Mouse (Mus musculus): ENCODE data around the gene Foxo3. TPM values are rescaled to one million over a fixed set of nuclear protein-coding genes. Genes with fewer than 3 reads are reported as not detected.

Foxo3 gene
- polyA plus RNA-seq, 1 experiment from 2014 or later = 4.4 TPM

- no peaks in the 10 kb centered on the region for H3K27me3 ChIP-seq (replicated peaks)
- 85% methylated on average over 2 of the region's 2 CpGs for WGBS
- H3K4me1 ChIP-seq = no peaks in the 10 kb centered on the region
- no peak for ATAC-seq (replicated peaks)
- no peak overlapping the region for H3K9ac ChIP-seq
- H3K36me3 ChIP-seq (replicated peaks) = no peaks in the 10 kb centered on the region
- H3K27ac ChIP-seq = no peak overlapping the region
- no peak overlapping the region for H3K4me3 ChIP-seq
- H3K4me2 ChIP-seq = no peak overlapping the region
- H3K9me3 ChIP-seq = no peaks in the 10 kb centered on the region
Observed at GRCm38 (mm10) chr10:42297109-42297508, 20.6 kb upstream of the Foxo3 start.

GRCm38 (mm10) chr10:42296559-42296958 lies 20.0 kb upstream of the Foxo3 start:
- Histone ChIP-seq H3K4me3 (no peak overlapping the region), H3K4me2 (no peak overlapping the region), H3K9me3 (no peaks in the 10 kb centered on the region), H3K9ac (no peak overlapping the region), H3K4me1 (no peaks in the 10 kb centered on the region), H3K27me3 (replicated peaks) (no peaks in the 10 kb centered on the region), H3K27ac (no peak overlapping the region), H3K36me3 (replicated peaks) (no peaks in the 10 kb centered on the region)
- no peak for ATAC-seq (replicated peaks)
- 59% methylated on average over 4 of the region's 4 CpGs for WGBS

- H3K4me2 ChIP-seq = no peak overlapping the region
- ATAC-seq (replicated peaks) = peak; percentile 60; the same call in 1 of the 2 replicates
- no peak overlapping the region for H3K4me3 ChIP-seq
- no peak overlapping the region for H3K27ac ChIP-seq
- WGBS = 4% methylated on average over 1 of the region's 1 CpGs
- H3K27me3 ChIP-seq (replicated peaks) = no peaks in the 10 kb centered on the region
- no peaks in the 10 kb centered on the region for H3K9me3 ChIP-seq
- H3K4me1 ChIP-seq = no peaks in the 10 kb centered on the region
- no peaks in the 10 kb centered on the region for H3K36me3 ChIP-seq (replicated peaks)
- H3K9ac ChIP-seq = no peak overlapping the region
Observed at GRCm38 (mm10) chr10:42295028-42295427, 18.5 kb upstream of the Foxo3 start.

- no peak for ATAC-seq (replicated peaks)
- Histone ChIP-seq H3K4me3 (no peak overlapping the region), H3K27ac (no peak overlapping the region), H3K9me3 (no peaks in the 10 kb centered on the region), H3K4me1 (no peaks in the 10 kb centered on the region), H3K27me3 (replicated peaks) (no peaks in the 10 kb centered on the region), H3K4me2 (no peak overlapping the region), H3K9ac (no peak overlapping the region), H3K36me3 (replicated peaks) (no peaks in the 10 kb centered on the region)
- WGBS = 64% methylated on average over 2 of the region's 2 CpGs
Observed at GRCm38 (mm10) chr10:42294392-42294791, 17.8 kb upstream of the Foxo3 start.

GRCm38 (mm10) chr10:42293877-42294276 lies 17.3 kb upstream of the Foxo3 start:
- H3K4me1 ChIP-seq = no peaks in the 10 kb centered on the region
- H3K4me2 ChIP-seq = no peak overlapping the region
- no peak for ATAC-seq (replicated peaks)
- no peaks in the 10 kb centered on the region for H3K9me3 ChIP-seq
- H3K27me3 ChIP-seq (replicated peaks) = no peaks in the 10 kb centered on the region
- WGBS = 74% methylated on average over 4 of the region's 4 CpGs
- no peaks in the 10 kb centered on the region for H3K36me3 ChIP-seq (replicated peaks)
- no peak overlapping the region for H3K4me3 ChIP-seq
- no peak overlapping the region for H3K9ac ChIP-seq
- H3K27ac ChIP-seq = no peak overlapping the region

- Histone ChIP-seq H3K4me1 (no peaks in the 10 kb centered on the region), H3K4me3 (no peak overlapping the region), H3K27me3 (replicated peaks) (no peaks in the 10 kb centered on the region), H3K27ac (no peak overlapping the region), H3K9me3 (no peaks in the 10 kb centered on the region), H3K9ac (no peak overlapping the region), H3K36me3 (replicated peaks) (no peaks in the 10 kb centered on the region), H3K4me2 (no peak overlapping the region)
- no peak for ATAC-seq (replicated peaks)
- 63% methylated on average over 5 of the region's 5 CpGs for WGBS
Observed at GRCm38 (mm10) chr10:42291360-42291759, 14.8 kb upstream of the Foxo3 start.

GRCm38 (mm10) chr10:42287666-42288065 lies 11.1 kb upstream of the Foxo3 start:
- H3K4me3 ChIP-seq = no peak overlapping the region
- WGBS = 45% methylated on average over 1 of the region's 1 CpGs
- H3K4me1 ChIP-seq = no peaks in the 10 kb centered on the region
- ATAC-seq (replicated peaks) = no peak
- H3K4me2 ChIP-seq = no peak overlapping the region
- H3K9me3 ChIP-seq = no peaks in the 10 kb centered on the region
- no peak overlapping the region for H3K27ac ChIP-seq
- no peaks in the 10 kb centered on the region for H3K27me3 ChIP-seq (replicated peaks)
- no peaks in the 10 kb centered on the region for H3K36me3 ChIP-seq (replicated peaks)
- H3K9ac ChIP-seq = no peak overlapping the region

GRCm38 (mm10) chr10:42278307-42278850 lies 1.8 kb upstream of the Foxo3 start:
- H3K27me3 ChIP-seq (replicated peaks) = peaks cover 16% of the 10 kb centered on the region; the same call in 1 of the 2 replicates
- H3K36me3 ChIP-seq (replicated peaks) = no peaks in the 10 kb centered on the region
- peak overlapping the region; percentile 99 for H3K27ac ChIP-seq
- H3K4me3 ChIP-seq = peak overlapping the region; percentile 56
- WGBS = 1% methylated on average over 38 of the region's 38 CpGs
- H3K4me2 ChIP-seq = peak overlapping the region; percentile 94
- H3K9me3 ChIP-seq = no peaks in the 10 kb centered on the region
- peak overlapping the region; percentile 54 for H3K9ac ChIP-seq
- H3K4me1 ChIP-seq = peaks cover 26% of the 10 kb centered on the region
- ATAC-seq (replicated peaks) = peak; percentile 24; the same call in 1 of the 2 replicates

- Histone ChIP-seq H3K27ac (peak overlapping the region; percentile 99), H3K4me1 (peaks cover 28% of the 10 kb centered on the region), H3K9me3 (no peaks in the 10 kb centered on the region), H3K36me3 (replicated peaks) (no peaks in the 10 kb centered on the region), H3K27me3 (replicated peaks) (peaks cover 16% of the 10 kb centered on the region; the same call in 1 of the 2 replicates), H3K4me3 (peak overlapping the region; percentile 56), H3K4me2 (peak overlapping the region; percentile 94), H3K9ac (peak overlapping the region; percentile 54)
- under 1% methylated on average over 78 of the region's 78 CpGs for WGBS
- ATAC-seq (replicated peaks) = peak; percentile 94
Observed at GRCm38 (mm10) chr10:42277476-42278306, 1.1 kb upstream of the Foxo3 start.

- H3K27ac ChIP-seq = peak overlapping the region; percentile 99
- peak overlapping the region; percentile 56 for H3K4me3 ChIP-seq
- H3K36me3 ChIP-seq (replicated peaks) = no peaks in the 10 kb centered on the region
- under 1% methylated on average over 40 of the region's 40 CpGs for WGBS
- H3K4me2 ChIP-seq = peak overlapping the region; percentile 94
- H3K9ac ChIP-seq = peak overlapping the region; percentile 54
- H3K27me3 ChIP-seq (replicated peaks) = peaks cover 16% of the 10 kb centered on the region; the same call in 1 of the 2 replicates
- peaks cover 32% of the 10 kb centered on the region for H3K4me1 ChIP-seq
- peak; percentile 0; the same call in 1 of the 2 replicates for ATAC-seq (replicated peaks)
- no peaks in the 10 kb centered on the region for H3K9me3 ChIP-seq
Observed at GRCm38 (mm10) chr10:42275871-42276501, 569 bp downstream of the Foxo3 start.

- peak overlapping the region; percentile 54 for H3K9ac ChIP-seq
- ATAC-seq (replicated peaks) = no peak
- under 1% methylated on average over 52 of the region's 54 CpGs for WGBS
- peaks cover 12% of the 10 kb centered on the region; the same call in 1 of the 2 replicates for H3K27me3 ChIP-seq (replicated peaks)
- peak overlapping the region; percentile 99 for H3K27ac ChIP-seq
- peak overlapping the region; percentile 56 for H3K4me3 ChIP-seq
- no peaks in the 10 kb centered on the region for H3K9me3 ChIP-seq
- no peaks in the 10 kb centered on the region for H3K36me3 ChIP-seq (replicated peaks)
- H3K4me2 ChIP-seq = peak overlapping the region; percentile 94
- H3K4me1 ChIP-seq = peaks cover 32% of the 10 kb centered on the region
Observed at GRCm38 (mm10) chr10:42275401-42275870, 1.1 kb downstream of the Foxo3 start.

GRCm38 (mm10) chr10:42274712-42275400 lies 1.7 kb downstream of the Foxo3 start:
- Histone ChIP-seq H3K4me1 (peaks cover 32% of the 10 kb centered on the region), H3K4me3 (peak overlapping the region; percentile 56), H3K9ac (peak overlapping the region; percentile 54), H3K9me3 (no peaks in the 10 kb centered on the region), H3K27ac (peak overlapping the region; percentile 99; the same call in 1 of the 2 replicates), H3K4me2 (peak overlapping the region; percentile 94), H3K36me3 (replicated peaks) (no peaks in the 10 kb centered on the region), H3K27me3 (replicated peaks) (peaks cover 12% of the 10 kb centered on the region; the same call in 1 of the 2 replicates)
- ATAC-seq (replicated peaks) = no peak
- WGBS = 2% methylated on average over 65 of the region's 65 CpGs

Measured in midbrain, embryonic 15.5 days (tissue).